Mouse (Mus musculus): ENCODE data around the gene Pgf. TPM values are rescaled to one million over a fixed set of nuclear protein-coding genes. Genes with fewer than 3 reads are reported as not detected.
"Not testable (repeated sequence)": the region's sequence is repeated elsewhere in the genome, so short reads cannot be mapped to it uniquely, and the experiment has no call there.

Pgf gene
- total RNA-seq, 1 experiment from 2014 or later, result not detected

GRCm38 (mm10) chr12:85169877-85170276, 7.7 kb downstream of the Pgf start:
- no peak for ATAC-seq (replicated peaks; ENCODE audit: insufficient number of reproducible peaks, low FRiP score, low TSS enrichment, poor library complexity, severe bottlenecking)

- ATAC-seq (replicated peaks; ENCODE audit: insufficient number of reproducible peaks, low FRiP score, low TSS enrichment, poor library complexity, severe bottlenecking), result peak; percentile 71
Observed at GRCm38 (mm10) chr12:85169117-85169858, 8.3 kb downstream of the Pgf start.

DNA sequence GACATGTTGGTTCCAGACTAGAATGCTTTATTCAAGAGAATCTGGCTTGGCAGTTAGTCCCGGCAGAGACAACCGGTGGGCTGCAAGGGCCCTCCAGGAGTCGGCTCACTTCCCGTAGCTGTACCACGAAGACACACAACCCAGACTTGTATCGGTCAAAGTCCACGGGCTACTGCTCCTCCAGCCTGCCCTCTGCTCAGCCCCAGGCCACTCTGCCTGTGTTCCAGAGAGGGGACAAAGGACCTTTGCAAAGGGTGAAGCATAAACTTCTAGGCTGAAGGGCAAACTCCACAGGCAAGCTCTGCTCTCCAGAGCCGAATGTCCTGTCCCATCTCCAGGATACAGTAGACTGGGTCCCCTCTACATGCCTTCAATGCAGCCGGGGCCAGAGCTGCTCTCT, 11.0 kb downstream of the Pgf start:
- ATAC-seq (replicated peaks; ENCODE audit: insufficient number of reproducible peaks, low FRiP score, low TSS enrichment, poor library complexity, severe bottlenecking), result no peak

DNA sequence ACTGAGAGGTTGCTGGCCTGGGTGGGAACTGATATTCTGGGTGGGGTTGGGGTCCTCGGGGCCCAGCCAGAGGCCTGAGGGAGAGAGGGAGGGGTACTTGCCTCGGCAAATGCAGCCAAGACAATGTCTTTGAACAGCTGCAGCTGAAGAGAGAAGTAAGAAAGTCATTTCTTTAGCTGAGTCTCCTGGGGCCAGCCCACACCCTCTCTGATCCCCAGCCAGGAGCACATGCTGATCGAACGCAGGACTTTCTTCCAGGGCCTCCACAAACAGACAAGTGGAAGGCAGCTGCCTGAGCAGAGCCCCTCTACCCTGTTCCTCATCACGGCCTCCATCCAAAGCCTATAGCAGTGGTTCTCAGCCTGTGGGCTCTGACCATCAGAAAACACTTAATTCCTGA, 12.6 kb downstream of the Pgf start:
- ATAC-seq (replicated peaks; ENCODE audit: insufficient number of reproducible peaks, low FRiP score, low TSS enrichment, poor library complexity, severe bottlenecking), result no peak

- ATAC-seq (replicated peaks; ENCODE audit: insufficient number of reproducible peaks, low FRiP score, low TSS enrichment, poor library complexity, severe bottlenecking), result no peak
Observed at GRCm38 (mm10) chr12:85159592-85159991, 18.0 kb downstream of the Pgf start.

DNA sequence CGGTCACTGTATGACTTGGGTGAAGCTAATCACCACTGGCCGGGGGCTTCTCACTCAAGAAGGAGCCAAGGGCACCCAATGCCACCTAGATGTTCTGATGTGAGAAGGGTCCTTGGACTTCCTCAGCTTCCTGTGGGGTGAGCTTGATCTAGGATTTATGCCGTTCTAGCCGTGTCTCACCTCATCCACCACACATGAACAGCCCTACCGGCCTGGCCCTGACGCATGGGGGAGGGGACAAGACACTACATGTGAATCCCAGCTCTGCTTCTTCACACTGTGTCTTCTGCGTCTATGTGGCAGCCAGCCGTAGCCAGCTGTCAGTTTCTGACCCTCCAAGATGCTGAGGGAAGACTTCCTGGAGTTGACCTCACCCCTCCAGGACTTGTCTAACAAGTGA, 18.8 kb downstream of the Pgf start:
- no peak for ATAC-seq (replicated peaks; ENCODE audit: insufficient number of reproducible peaks, low FRiP score, low TSS enrichment, poor library complexity, severe bottlenecking)

- ATAC-seq (replicated peaks; ENCODE audit: insufficient number of reproducible peaks, low FRiP score, low TSS enrichment, poor library complexity, severe bottlenecking), result no peak
Observed at GRCm38 (mm10) chr12:85157797-85158460, 19.7 kb downstream of the Pgf start.

DNA sequence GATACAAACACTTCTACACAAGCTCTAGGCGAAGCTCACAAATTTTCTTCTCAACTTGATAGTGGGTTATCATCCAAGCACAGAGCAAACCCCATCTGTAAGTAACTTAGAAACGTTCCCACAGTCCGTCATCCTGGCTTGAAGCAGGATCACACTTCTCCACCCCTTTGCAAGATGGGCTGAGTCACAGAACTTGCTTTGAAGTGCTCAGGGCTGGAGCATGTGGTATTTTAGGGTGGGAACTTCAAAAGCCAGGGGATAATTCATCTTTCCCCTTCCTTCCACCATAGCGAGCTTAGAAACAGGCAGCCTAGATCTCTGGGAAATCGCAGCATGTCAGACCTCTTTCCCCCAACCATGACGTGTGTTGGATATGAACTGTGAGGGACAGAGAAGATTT, 21.3 kb downstream of the Pgf start:
- no peak for ATAC-seq (replicated peaks; ENCODE audit: insufficient number of reproducible peaks, low FRiP score, low TSS enrichment, poor library complexity, severe bottlenecking)

DNA sequence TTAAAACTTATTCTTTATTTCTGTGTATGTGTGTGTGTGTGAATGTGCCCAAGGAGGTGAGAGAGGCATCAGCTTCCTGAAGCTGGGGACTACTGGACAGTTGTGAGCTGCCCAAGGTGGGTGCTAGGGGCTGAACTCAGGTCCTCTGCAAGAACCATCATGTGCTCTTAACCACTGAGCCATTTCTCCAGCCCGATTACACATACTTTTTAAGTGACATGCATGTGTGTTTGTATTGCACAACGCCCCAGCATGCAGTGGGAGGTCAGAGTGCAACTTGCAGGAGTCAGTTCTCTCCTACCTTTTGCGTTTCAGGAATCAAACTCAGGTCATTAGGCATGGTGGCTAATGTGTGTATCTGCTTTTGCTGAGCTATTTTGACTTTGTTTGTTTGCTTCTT, 24.6 kb downstream of the Pgf start:
- ATAC-seq (replicated peaks; ENCODE audit: insufficient number of reproducible peaks, low FRiP score, low TSS enrichment, poor library complexity, severe bottlenecking), result no peak

DNA sequence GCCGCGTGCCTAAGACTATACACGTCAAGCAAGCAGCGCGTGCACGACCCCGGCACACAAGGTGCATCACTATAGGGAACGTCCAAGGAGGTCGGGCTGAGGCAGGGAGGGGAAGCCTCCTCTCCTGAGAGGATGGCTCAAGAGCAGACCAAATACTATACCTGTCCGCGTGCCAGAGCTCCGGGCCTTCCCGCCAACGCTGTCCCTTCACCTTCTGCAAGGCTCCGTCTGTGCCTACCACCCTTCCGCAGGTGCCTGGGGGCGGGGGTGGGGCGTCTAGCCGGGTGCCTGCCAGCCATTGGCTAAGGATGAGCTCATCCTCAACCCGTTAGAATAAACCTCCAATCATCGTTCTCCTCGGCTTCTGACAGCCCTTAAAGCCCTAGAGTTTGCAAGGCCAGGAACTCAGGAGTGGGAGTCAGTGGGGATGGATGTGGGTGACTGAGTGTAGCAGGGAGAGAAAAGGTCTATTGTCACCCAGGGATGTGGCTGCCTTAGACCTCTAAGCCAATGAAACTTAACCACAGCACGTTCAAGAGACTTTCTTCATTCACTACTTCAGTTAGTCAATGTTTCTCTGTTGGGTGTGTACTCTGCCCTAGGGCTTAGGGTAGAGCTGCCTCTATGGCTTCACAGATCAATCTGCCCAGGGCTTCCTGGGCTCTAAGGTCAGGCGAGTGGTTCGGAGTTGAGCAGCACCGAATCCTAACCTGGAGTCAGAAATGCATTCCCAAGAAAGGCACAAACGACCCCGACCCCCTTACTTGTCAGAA, 26.4 kb downstream of the Pgf start, which contains the start of gene Rps6kl1:
Gene Rps6kl1, minus strand, starts transcription at position 263 of the 773 bp plus-strand sequence.
- 0 out of 2 replicates have a peak, but pooled peaks have one; percentile 19 for ATAC-seq (replicated peaks; ENCODE audit: insufficient number of reproducible peaks, low FRiP score, low TSS enrichment, poor library complexity, severe bottlenecking)

- no peak for ATAC-seq (replicated peaks; ENCODE audit: insufficient number of reproducible peaks, low FRiP score, low TSS enrichment, poor library complexity, severe bottlenecking)
Observed at GRCm38 (mm10) chr12:85150321-85151001, 27.1 kb downstream of the Pgf start.

DNA sequence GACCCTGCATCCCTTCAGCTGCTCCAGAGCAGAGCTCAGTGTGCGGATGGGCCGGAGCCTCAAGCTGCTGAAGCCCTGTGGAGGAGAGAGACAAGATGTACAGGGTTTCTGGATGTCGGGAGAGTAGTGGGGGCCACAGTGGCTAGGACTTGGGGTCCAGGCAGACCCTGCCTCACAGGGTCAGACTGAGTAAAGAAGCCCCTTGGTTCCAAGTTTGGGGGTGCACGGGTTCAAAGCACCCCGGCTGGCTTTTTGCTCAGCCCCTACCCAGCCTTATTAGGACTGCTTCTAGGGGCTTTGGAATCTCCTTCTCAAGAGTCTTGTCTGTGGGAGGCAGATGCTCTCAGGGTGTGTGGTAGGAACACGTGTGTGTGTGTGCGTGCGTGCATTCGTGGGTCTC, 30.7 kb downstream of the Pgf start:
- ATAC-seq (replicated peaks; ENCODE audit: insufficient number of reproducible peaks, low FRiP score, low TSS enrichment, poor library complexity, severe bottlenecking), result no peak

DNA sequence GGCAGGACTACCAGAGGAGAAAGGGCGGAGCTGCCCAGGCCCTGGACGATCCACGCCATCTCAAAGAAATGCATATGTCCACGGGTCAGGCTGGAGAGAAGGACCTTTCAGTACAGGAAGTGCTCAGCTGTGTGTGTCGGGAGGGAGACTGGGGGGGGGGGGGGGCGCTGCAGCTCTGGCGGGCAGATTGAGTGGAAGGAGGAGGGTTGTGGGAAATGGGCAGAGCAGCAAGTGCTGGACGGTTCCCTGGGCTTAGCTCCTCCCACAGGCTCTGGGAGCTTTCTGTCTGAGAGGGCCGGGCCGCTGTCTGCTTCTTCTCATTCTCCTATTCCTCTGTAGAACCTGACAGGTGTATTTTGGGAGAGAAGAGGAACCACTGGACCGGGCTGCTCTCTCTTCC, 31.2 kb downstream of the Pgf start:
- no peak for ATAC-seq (replicated peaks; ENCODE audit: insufficient number of reproducible peaks, low FRiP score, low TSS enrichment, poor library complexity, severe bottlenecking)

DNA sequence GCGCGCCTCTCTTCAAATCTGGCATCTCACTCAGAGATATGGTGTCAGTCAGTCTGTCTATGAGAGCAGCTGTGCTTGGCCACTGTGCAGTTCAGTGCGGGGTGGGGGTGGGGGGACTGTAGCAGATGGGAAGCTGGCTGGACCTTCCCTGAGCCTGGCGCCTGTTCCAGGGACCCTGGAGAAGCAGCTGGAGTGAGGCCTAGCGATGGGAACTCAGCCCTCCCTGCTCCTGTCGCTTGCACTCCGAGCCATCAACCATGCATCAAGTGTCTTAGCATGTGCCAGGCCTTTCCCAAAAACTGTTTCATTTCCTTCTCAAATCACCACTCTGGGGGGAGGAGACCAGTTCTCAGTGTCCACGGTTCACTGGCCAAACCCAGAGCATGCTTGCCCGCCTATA, 32.0 kb downstream of the Pgf start:
- no peak for ATAC-seq (replicated peaks; ENCODE audit: insufficient number of reproducible peaks, low FRiP score, low TSS enrichment, poor library complexity, severe bottlenecking)

GRCm38 (mm10) chr12:85144821-85145220, 32.8 kb downstream of the Pgf start:
- ATAC-seq (replicated peaks; ENCODE audit: insufficient number of reproducible peaks, low FRiP score, low TSS enrichment, poor library complexity, severe bottlenecking), result no peak

DNA sequence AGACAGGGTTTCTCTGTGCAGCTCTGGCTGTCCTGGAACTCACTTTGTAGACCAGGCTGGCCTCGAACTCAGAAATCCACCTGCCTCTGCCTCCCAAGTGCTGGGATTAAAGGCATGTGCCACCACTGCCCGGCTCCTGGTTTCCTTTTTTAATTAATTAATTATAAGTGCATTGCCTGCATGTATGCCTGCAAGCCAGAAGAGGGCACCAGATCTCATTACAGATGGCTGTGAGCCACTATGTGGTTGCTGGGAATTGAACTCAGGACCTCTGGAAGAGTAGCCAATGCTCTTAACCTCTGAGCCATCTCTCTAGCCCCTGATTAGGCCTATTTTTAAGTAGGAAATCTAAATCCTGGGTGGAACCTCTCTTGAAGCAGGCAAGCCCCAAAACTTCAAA, 33.3 kb downstream of the Pgf start:
- ATAC-seq (replicated peaks; ENCODE audit: insufficient number of reproducible peaks, low FRiP score, low TSS enrichment, poor library complexity, severe bottlenecking), result not testable (repeated sequence)

DNA sequence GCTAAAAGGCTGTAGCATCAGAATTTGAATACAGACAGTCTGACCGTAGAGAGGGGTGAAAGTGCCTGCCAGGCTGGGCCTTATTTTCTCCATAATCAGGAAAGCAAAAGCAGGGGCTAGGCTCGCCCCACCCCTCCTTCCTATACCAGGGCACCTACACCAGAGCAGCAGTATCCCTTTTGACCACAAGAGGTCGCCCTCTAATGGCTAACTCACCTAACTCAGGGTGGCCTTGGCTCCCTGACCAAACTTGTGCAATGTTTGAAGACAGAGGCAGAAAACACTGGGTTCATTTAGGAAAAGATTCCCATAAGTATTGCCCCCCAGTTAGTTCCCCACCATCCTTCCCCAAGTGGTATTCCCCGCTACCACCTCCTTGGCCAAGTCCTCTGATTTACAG, 34.8 kb downstream of the Pgf start:
- peak; percentile 74; the same call in 1 of the 2 replicates for ATAC-seq (replicated peaks; ENCODE audit: insufficient number of reproducible peaks, low FRiP score, low TSS enrichment, poor library complexity, severe bottlenecking)

DNA sequence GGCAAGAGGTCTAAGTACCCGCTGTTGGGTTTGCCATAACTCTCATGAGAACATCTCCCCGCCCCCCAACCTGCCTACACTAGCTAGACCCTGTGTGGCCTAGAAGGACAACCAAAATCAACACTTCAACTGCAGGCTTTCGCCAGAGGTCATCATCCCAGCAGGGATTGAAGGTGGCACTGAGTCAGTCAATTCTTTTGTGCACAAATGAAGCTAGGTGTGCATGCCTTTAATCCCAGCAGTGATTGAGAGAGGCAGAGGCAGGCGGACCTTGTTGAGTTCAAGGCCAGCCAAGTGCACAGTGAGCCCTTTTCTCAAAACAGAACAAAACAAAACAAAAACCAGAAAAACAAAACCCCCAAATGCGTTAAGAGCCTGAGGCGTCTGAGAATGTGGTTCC, 36.5 kb downstream of the Pgf start:
- ATAC-seq (replicated peaks; ENCODE audit: insufficient number of reproducible peaks, low FRiP score, low TSS enrichment, poor library complexity, severe bottlenecking), result no peak

GRCm38 (mm10) chr12:85140036-85140701, 37.4 kb downstream of the Pgf start:
- no peak for ATAC-seq (replicated peaks; ENCODE audit: insufficient number of reproducible peaks, low FRiP score, low TSS enrichment, poor library complexity, severe bottlenecking)
